Mouse (Mus musculus) forebrain, embryonic 15.5 days (tissue): ENCODE measurements around the gene Cnnm4. TPM values are rescaled to one million over a fixed set of nuclear protein-coding genes. Genes with fewer than 3 reads are reported as not detected.

ENCODE experiments used
- ATAC-seq: fragments of 200-750 bp; cut with Nextera tagmentation; replicated peaks from 2 replicates; pipeline ENCODE4 v1.8.0; 2017; ENCODE audit warnings: mild to moderate bottlenecking, moderate TSS enrichment, moderate library complexity
- H3K27ac ChIP-seq: fragments of 300-500 bp; sonication (generic); replicated peaks from 2 replicates; pipeline ENCODE4 v1.5.1; 2015; ENCODE audit warnings: mild to moderate bottlenecking, inconsistent platforms
- H3K27me3 ChIP-seq: fragments of 300-500 bp; sonication (generic); 2 replicates; pipeline ENCODE4 v1.6.1; 2015; ENCODE audit warnings: inconsistent platforms
- H3K36me3 ChIP-seq: fragments of 300-500 bp; sonication (generic); 2 replicates; pipeline ENCODE4 v1.6.1; 2015; ENCODE audit warnings: mild to moderate bottlenecking, inconsistent platforms
- H3K4me1 ChIP-seq: fragments of 300-500 bp; sonication (generic); 2 replicates; pipeline ENCODE4 v1.6.1; 2015; ENCODE audit warnings: inconsistent platforms
- H3K4me2 ChIP-seq: fragments of 300-500 bp; sonication (generic); replicated peaks from 2 replicates; pipeline ENCODE4 v1.6.1; 2015; ENCODE audit warnings: mild to moderate bottlenecking, inconsistent platforms
- H3K4me3 ChIP-seq: fragments of 300-500 bp; sonication (generic); 2 replicates; pipeline ENCODE4 v1.5.1; 2015; ENCODE audit warnings: mild to moderate bottlenecking, inconsistent platforms
- H3K9ac ChIP-seq: fragments of 300-500 bp; sonication (generic); replicated peaks from 2 replicates; pipeline ENCODE4 v1.6.1; 2015; ENCODE audit warnings: mild to moderate bottlenecking, inconsistent platforms
- H3K9me3 ChIP-seq: fragments of 300-500 bp; sonication (generic); 2 replicates; pipeline ENCODE4 v1.6.1; 2016; ENCODE audit warnings: inconsistent platforms
- WGBS: fragments of 180-500 bp; shearing (Covaris S2); methylation state at CpG from one replicate; pipeline ENCODE4 v1.1.7; 2015; ENCODE audit warnings: mixed read lengths; 5-methylcytosine and 5-hydroxymethylcytosine counted together
- polyA plus RNA-seq: library from polyadenylated mRNA; unstranded; fragments of >200 nt; fragmentation: Nextera tagmentation; extraction: Ambion mirVana; gene quantifications from 2 replicates; pipeline ENCODE4 v1.2.1, GENCODE M21; 2015

The Cnnm4 gene
- polyA plus RNA-seq, 1 experiment from 2014 or later, result 9.9 TPM

DNA sequence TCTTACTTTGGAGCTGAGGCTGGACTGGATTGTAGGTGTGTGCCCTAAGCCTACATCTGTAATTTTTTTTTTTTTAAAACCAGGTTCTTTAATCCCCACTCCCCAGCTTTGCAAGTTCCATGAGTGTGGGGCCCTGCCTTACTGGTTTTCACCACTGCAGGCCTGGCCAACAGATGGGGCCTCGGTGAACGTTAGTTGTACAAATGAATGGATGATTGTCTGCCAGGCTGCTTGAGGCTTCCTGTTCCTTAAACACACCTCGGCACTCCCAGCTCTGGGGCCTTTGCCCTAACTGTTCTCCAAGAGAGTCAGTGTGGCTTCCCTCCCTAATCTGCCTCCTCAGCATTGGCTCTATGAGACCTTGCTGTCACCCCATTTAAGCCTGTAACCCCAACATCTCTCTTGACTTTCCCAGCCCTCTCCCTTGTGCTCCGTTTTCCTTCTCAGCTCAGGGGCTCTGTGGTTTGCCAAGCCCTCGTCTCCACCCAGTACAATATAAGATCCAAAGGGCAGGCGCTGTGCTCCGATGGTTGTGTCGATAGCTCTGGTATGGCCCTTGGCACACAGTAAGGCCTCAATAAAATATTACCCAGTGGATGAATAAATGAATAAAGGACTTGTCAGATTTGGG lies 4.2 kb downstream of the Cnnm4 start:
- Histone ChIP-seq H3K9ac (no peak overlapping the region; the same call in 1 of the 2 replicates), H3K27me3 (no peaks in the 10 kb centered on the region), H3K27ac (no peak overlapping the region), H3K4me1 (peaks cover 65% of the 10 kb centered on the region), H3K9me3 (no peaks in the 10 kb centered on the region), H3K4me3 (no peak overlapping the region), H3K4me2 (peak overlapping the region; percentile 58), H3K36me3 (no peaks in the 10 kb centered on the region)
- ATAC-seq, result no peak
- 45% methylated on average over 8 of the region's 8 CpGs for WGBS

DNA sequence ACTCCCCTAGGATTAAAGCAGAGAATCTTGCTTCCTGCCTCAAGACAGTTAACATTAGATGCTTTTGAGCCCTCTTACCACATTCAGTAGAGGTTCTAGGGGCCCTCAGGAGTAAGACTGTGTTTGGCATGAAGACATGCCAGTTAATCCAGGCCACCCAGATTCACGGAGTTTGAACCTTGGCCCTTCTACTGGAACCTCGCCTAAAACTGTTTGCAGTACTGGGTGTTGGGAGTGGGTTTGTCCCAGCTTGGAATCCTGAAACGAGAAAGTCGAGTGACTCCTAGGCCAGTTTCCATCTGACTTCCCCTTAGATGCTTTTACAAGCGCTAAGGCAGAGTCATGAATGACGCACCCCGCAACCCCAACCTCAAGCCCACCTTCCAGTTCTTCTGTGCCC lies 5.0 kb downstream of the Cnnm4 start:
- H3K4me1 ChIP-seq, result peaks cover 61% of the 10 kb centered on the region
- H3K9me3 ChIP-seq, result no peaks in the 10 kb centered on the region
- no peaks in the 10 kb centered on the region for H3K36me3 ChIP-seq
- H3K4me3 ChIP-seq, result no peak overlapping the region
- peak overlapping the region; percentile 58; the same call in 1 of the 2 replicates for H3K4me2 ChIP-seq
- no peak overlapping the region for H3K9ac ChIP-seq
- H3K27me3 ChIP-seq, result no peaks in the 10 kb centered on the region
- no peak for ATAC-seq
- 84% methylated on average over 7 of the region's 7 CpGs for WGBS
- no peak overlapping the region for H3K27ac ChIP-seq

DNA sequence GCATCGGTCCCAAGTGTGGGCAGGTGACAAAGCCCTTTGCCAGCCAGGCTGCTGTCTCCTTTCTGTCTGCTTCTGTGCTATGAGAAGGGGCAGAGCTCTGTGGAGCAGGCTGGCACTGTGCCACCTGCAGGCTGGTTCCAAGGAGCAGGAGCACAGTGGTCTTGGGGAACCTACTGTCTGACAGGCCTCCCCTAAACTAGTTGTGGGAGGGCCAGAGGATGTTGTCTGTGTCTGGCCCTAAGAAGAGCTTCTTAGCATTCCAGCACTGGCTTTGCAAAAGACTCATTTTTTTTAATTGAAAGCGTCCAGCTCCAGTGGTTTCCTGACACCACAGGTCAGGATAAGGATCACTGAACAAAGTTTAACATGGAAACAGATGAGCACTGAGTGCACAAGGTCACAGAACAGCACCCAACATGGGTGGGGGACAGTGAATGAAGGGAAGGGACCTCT lies 6.9 kb downstream of the Cnnm4 start:
- Histone ChIP-seq H3K9me3 (no peaks in the 10 kb centered on the region), H3K36me3 (no peaks in the 10 kb centered on the region), H3K4me2 (no peak overlapping the region), H3K27me3 (no peaks in the 10 kb centered on the region), H3K9ac (no peak overlapping the region), H3K4me1 (peaks cover 45% of the 10 kb centered on the region), H3K4me3 (no peak overlapping the region), H3K27ac (no peak overlapping the region)
- ATAC-seq, result 0 out of 2 replicates have a peak, but pooled peaks have one; percentile 6
- WGBS, result 61% methylated on average over 2 of the region's 2 CpGs

DNA sequence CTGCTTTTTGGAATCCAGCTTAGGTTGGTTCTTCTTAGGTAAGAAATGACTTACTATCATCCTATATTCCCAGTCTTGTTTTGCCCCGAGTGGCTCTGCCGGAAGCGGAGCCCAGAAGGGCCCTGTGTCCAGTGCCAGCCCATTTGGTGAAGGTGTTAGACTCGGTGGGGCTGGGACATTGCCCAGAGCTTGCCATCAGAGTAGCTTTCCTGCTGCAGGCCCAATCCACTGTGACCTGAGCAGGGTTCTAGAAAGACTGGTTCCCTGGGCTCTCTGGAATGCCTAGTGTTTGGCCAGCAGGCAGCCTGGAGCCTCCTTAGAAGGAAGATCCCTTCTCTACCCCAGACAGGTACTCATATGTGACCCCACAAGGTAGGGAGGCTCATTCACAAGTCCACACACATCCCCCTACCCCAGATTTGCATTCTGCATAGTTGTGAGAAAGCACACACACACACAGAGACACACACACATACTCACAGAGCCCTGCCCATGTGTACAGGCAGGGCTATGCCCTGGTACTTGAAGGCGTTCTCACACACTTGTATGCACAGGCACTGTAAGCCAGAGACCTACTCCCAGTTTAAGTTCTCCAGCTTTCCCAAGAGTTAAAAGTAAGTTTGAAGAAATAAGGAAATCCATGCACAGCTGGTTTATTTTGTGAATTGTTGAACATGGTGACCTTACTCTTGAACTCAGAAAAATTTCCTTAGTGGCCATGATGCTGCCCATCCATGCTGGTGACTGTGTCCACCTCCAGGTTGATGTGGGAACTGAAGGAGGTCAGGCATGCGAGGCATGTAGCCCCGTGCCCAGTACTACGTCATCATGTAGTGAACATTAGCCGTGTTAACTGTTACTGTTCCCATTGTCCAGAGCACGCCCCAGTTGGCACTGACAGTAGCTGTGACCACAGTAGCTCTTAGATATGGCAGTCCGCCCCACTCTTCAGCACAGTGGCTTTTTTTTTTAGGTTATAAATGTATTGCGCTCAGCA lies 8.8 kb downstream of the Cnnm4 start:
- Histone ChIP-seq H3K27ac (no peak overlapping the region), H3K9me3 (no peaks in the 10 kb centered on the region), H3K4me3 (no peak overlapping the region), H3K9ac (no peak overlapping the region), H3K36me3 (no peaks in the 10 kb centered on the region), H3K4me1 (peaks cover 27% of the 10 kb centered on the region), H3K27me3 (no peaks in the 10 kb centered on the region), H3K4me2 (no peak overlapping the region)
- ATAC-seq, result no peak
- 79% methylated on average over 12 of the region's 12 CpGs for WGBS

DNA sequence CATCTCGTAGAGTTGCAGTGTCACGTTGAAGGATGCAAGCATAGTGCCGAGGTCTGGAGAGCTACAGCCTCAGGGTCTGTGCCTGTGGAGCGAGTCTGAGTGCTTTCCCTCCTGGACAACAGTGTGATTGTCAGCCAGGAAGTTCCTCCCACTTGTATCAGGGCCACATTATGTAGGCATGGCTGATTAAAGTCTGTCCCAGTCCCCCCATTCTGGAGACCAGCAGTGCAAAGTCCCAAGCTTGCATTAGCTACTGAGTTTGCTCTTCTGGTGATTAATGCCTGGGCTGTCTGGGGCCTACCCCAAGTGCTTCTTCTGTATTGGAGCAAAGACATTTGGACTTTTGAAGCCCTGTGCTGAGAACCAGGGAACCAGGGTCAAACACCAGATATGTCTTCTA lies 12.4 kb downstream of the Cnnm4 start:
- no peak overlapping the region for H3K27ac ChIP-seq
- H3K9ac ChIP-seq, result no peak overlapping the region
- ATAC-seq, result no peak
- no peaks in the 10 kb centered on the region for H3K27me3 ChIP-seq
- no peaks in the 10 kb centered on the region for H3K36me3 ChIP-seq
- 64% methylated on average over 4 of the region's 4 CpGs for WGBS
- no peaks in the 10 kb centered on the region for H3K4me1 ChIP-seq
- H3K4me3 ChIP-seq, result no peak overlapping the region
- no peaks in the 10 kb centered on the region for H3K9me3 ChIP-seq
- no peak overlapping the region for H3K4me2 ChIP-seq

DNA sequence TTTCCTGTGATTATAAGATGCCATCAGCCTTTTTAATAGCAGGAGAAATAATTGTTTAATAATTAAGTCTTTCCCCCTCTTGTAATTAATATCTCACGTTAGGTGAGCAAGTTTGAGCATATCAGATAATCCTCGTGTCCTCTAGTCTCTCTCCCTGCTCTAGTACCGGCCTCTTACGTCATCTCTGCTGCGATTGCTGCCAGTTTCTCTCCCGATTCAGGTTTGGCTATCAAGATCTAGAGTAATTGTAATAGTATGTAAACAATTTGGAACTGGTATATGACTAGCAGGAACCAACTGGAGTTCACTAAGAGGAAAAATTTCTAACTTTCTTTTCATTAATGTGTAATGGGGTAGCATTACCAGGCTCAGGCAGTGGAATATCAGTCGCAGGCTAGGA lies 13.7 kb downstream of the Cnnm4 start:
- H3K9me3 ChIP-seq, result no peaks in the 10 kb centered on the region
- no peak overlapping the region for H3K4me2 ChIP-seq
- no peaks in the 10 kb centered on the region for H3K36me3 ChIP-seq
- H3K27me3 ChIP-seq, result no peaks in the 10 kb centered on the region
- no peak overlapping the region for H3K9ac ChIP-seq
- ATAC-seq, result no peak
- H3K4me3 ChIP-seq, result no peak overlapping the region
- WGBS, result 81% methylated on average over 7 of the region's 7 CpGs
- H3K27ac ChIP-seq, result no peak overlapping the region
- H3K4me1 ChIP-seq, result no peaks in the 10 kb centered on the region

DNA sequence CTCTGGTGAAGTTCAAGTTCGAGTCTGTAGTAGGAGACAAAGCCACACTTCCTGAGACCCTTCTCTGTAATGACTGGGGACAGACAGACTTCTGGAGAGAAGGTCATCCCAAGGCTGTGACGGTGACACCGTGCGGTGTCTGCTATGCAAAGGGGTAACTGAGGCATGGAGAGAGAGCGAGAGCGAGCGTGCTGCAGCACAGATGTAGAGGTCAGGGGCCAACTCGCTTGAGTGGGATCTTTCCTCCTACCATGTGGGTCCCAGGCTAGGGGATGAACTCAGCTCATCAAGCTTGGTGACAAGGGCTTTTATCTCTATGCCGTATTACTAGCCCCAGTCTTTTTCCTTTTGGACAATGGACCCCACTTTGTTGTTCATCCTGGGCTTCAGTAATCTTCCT lies 15.7 kb downstream of the Cnnm4 start:
- no peak overlapping the region for H3K27ac ChIP-seq
- 87% methylated on average over 9 of the region's 9 CpGs for WGBS
- no peak for ATAC-seq
- no peak overlapping the region for H3K4me3 ChIP-seq
- H3K4me1 ChIP-seq, result no peaks in the 10 kb centered on the region
- H3K9me3 ChIP-seq, result no peaks in the 10 kb centered on the region
- H3K9ac ChIP-seq, result no peak overlapping the region
- no peak overlapping the region for H3K4me2 ChIP-seq
- H3K36me3 ChIP-seq, result no peaks in the 10 kb centered on the region
- H3K27me3 ChIP-seq, result no peaks in the 10 kb centered on the region

DNA sequence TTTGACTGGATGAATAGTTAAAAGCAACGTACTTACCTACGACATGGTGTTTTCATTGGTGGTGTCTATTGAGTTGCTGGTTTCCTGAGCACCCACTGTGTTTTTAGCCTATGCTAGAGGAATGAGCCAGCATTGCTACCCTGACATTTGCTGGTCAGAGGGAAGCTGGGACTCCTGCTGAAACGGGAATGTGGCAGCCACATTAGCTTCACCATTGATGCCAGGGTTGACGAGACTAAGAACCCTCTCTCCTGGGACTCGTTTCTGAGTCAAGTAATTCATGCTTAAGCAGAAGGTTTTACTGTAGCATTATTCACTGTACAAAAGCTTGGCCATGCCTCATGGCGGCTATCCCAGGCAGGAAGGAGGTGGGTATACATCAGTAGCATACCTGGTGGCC lies 18.2 kb downstream of the Cnnm4 start:
- Histone ChIP-seq H3K36me3 (no peaks in the 10 kb centered on the region), H3K4me2 (no peak overlapping the region), H3K27ac (no peak overlapping the region), H3K9me3 (no peaks in the 10 kb centered on the region), H3K4me1 (no peaks in the 10 kb centered on the region), H3K9ac (no peak overlapping the region), H3K27me3 (no peaks in the 10 kb centered on the region), H3K4me3 (no peak overlapping the region)
- 55% methylated on average over 6 of the region's 6 CpGs for WGBS
- no peak for ATAC-seq

DNA sequence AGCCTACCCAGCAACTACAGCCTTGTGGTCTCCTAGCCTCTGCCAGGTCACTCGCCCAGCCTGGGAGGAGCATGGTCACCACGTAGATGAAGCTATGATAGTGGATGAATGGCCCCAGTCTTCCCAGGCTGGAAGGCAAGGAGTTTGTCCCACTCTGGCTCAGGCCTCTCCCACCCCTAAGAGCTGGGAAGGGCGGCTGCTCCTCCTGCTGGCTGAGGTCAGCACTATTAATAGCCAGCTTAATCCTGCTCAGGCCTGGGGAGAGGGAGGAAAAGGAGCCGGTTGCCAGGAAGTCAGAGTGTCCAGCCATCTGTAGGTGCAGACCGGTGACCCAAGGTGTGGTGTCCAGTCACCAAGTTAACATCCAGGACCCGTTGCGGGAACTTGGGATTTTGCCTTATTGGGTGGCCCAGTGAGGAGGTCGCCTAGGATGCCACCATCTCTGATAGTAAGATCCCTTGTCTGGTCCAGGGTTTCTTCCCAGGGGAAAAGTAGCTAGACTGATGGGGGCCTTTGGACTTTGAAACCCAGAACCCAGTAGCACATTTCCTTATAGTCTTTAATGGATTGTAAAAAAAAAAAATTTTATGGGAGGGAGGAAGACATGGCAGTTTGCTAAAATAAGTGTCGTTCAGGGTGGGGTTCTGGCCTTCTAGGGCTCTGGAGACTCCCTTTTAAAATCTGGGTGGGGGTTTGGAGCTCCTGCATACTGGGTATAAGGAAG lies 21.2 kb downstream of the Cnnm4 start:
- H3K27ac ChIP-seq, result no peak overlapping the region
- H3K36me3 ChIP-seq, result no peaks in the 10 kb centered on the region
- WGBS, result 48% methylated on average over 9 of the region's 9 CpGs
- H3K27me3 ChIP-seq, result no peaks in the 10 kb centered on the region
- ATAC-seq, result peak; percentile 53; the same call in 1 of the 2 replicates
- no peak overlapping the region for H3K4me3 ChIP-seq
- H3K9me3 ChIP-seq, result no peaks in the 10 kb centered on the region
- no peak overlapping the region for H3K9ac ChIP-seq
- no peaks in the 10 kb centered on the region for H3K4me1 ChIP-seq
- H3K4me2 ChIP-seq, result no peak overlapping the region

DNA sequence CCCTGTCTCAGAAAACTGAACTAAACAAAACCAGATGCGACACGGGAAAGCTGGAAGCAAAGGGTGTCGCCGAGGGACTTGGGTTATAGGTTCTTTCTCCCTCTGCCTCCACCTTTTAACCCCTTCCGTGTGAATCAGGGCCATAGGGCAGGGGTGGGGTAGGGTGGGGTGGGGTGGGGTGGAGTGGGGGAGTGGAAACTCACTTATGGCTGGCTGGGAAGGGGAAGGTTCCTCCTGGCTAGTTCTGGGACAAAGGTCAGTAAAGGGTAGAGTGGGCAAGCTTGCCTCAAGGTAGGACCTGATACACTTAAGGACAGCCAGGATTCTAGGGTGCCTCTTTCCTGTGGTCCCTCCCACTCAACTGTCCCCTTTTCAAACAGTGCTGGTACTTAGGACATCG lies 21.9 kb downstream of the Cnnm4 start:
- ATAC-seq, result no peak
- Histone ChIP-seq H3K27ac (no peak overlapping the region), H3K4me1 (no peaks in the 10 kb centered on the region), H3K4me3 (no peak overlapping the region), H3K27me3 (no peaks in the 10 kb centered on the region), H3K36me3 (no peaks in the 10 kb centered on the region), H3K4me2 (no peak overlapping the region), H3K9me3 (no peaks in the 10 kb centered on the region), H3K9ac (no peak overlapping the region)
- WGBS, result 85% methylated on average over 6 of the region's 6 CpGs

DNA sequence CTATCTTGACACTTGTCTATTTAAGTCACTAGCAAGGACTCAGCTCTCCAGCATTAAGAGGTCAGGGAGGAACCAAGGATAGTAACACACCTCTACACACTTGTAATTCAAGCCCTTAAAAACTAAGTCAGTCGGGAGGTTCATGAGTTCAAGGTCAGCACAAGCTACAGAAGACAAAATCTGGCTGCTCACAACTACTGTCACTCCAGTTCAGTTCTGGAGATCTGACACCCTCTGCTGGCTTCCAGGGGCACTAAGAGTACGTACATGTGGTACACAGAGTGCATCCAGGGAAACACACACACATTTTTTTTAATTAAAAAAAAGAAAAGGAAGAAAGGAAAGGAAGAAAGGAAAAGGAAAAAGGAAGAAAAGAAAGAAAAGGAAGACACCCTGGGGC lies 25.3 kb downstream of the Cnnm4 start:
- Histone ChIP-seq H3K36me3 (no peaks in the 10 kb centered on the region), H3K4me3 (no peak overlapping the region), H3K9me3 (no peaks in the 10 kb centered on the region), H3K4me1 (no peaks in the 10 kb centered on the region), H3K27me3 (no peaks in the 10 kb centered on the region), H3K27ac (no peak overlapping the region), H3K9ac (no peak overlapping the region), H3K4me2 (no peak overlapping the region)
- no peak for ATAC-seq
- 47% methylated on average over 2 of the region's 2 CpGs for whole genome bisulfite sequencing

DNA sequence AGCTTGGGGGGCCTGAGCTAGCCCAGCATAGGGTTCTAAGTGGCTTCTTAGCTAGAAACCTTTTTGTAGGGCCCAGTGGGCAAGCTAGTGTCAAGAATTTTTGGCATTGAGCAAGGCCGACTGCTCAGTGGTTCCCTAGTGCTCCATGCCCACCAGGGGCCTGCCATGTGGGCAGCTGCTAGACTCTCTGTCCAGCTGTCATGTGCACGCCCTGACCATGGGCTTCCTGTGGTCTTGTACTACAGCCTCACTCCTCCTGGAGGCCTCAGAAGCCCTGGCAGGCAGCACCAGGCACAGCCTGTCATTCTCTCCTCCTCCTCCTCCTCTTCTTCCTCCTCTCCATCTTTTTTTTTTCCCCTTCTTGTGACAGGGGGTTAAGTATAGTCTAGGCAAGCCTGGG lies 25.9 kb downstream of the Cnnm4 start:
- Histone ChIP-seq H3K4me3 (no peak overlapping the region), H3K4me2 (no peak overlapping the region), H3K27me3 (no peaks in the 10 kb centered on the region), H3K9me3 (no peaks in the 10 kb centered on the region), H3K9ac (no peak overlapping the region), H3K27ac (no peak overlapping the region), H3K4me1 (no peaks in the 10 kb centered on the region), H3K36me3 (no peaks in the 10 kb centered on the region)
- no peak for ATAC-seq
- 81% methylated on average over 2 of the region's 2 CpGs for WGBS
